Mouse (Mus musculus) ES-Bruce4 (cell line): Measurements from ENCODE around the gene G430095P16Rik.

ENCODE experiments used
- CTCF ChIP-seq: IDR thresholded peaks from one replicate; pipeline ENCODE4 v1.8.1; 2011; ENCODE audit warnings: low read depth, low read length
- EP300 ChIP-seq: IDR thresholded peaks from 2 replicates; pipeline ENCODE4 v1.6.1; 2011; ENCODE audit warnings: low read depth, low read length; ENCODE audit not compliant: insufficient read depth
- POLR2A ChIP-seq: IDR thresholded peaks from one replicate; pipeline ENCODE4 v1.8.1; 2011; ENCODE audit warnings: low read length; ENCODE audit not compliant: insufficient read depth

DNA sequence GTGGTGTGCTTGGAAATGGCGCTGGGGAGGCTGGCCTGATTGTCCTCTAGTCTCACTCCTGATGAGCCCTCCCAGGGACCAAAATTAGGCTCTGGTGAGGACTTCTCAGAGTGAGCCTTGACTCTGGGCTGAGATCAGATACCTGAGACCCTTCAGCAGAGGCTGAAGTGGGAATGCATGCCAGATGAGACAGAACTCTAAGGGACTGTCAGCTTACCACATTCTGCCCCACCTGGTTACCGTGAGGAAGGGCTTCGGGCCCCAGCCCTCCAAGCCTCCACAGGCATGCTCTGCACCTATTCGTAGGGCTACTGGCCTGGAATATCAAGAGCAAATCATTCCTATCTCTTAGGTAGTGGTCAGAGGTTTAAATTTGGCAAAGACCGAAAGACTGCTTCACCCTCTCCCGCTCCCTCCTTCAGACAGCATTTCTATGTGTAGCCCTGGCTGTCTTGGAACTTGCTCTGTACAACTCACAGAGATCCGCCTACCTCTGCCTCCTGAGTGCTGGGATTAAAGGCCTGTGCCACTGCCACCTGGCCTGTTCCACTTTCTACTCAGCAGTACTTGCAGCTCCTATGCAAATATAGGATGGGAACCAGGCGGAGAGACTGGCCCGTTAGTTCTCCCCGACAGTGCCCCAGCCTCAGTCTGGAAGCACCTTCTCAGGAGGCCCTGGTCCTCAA is 16.1 kb downstream of the G430095P16Rik start:
- TF ChIP-seq POLR2A (no peak), CTCF (no peak), EP300 (no peak)
